Mouse (Mus musculus) olfactory bulb, adult 2 months (tissue): ENCODE results near the gene Adar. TPM values are rescaled to one million over a fixed set of nuclear protein-coding genes. Genes with fewer than 3 reads are reported as not detected.

ENCODE experiments used
- H3K27ac ChIP-seq: fragments of 200-500 bp; 2 replicates; pipeline ENCODE4 v1.5.1; 2012; ENCODE audit warnings: low read depth, low read length; ENCODE audit not compliant: insufficient read depth
- H3K4me1 ChIP-seq: fragments of 200-500 bp; 2 replicates; pipeline ENCODE4 v1.6.1; 2012; ENCODE audit warnings: low read length; ENCODE audit not compliant: control insufficient read depth, insufficient read depth
- H3K4me3 ChIP-seq: fragments of 200-500 bp; 2 replicates; pipeline ENCODE4 v1.5.1; 2012; ENCODE audit warnings: mild to moderate bottlenecking, low read depth, low read length, moderate library complexity; ENCODE audit not compliant: insufficient read depth
- CTCF ChIP-seq: fragments of 200-500 bp; IDR thresholded peaks from 2 replicates; pipeline ENCODE4 v1.5.1; 2012; ENCODE audit warnings: low read depth, mild to moderate bottlenecking, low read length, moderate library complexity; ENCODE audit not compliant: insufficient read depth
- POLR2A ChIP-seq: fragments of 200-500 bp; IDR thresholded peaks from 2 replicates; pipeline ENCODE4 v1.6.1; 2012; ENCODE audit warnings: mild to moderate bottlenecking, low read depth, low read length, moderate library complexity; ENCODE audit not compliant: insufficient read depth
- WGBS: fragments of 180-500 bp; shearing (Covaris S2); methylation state at CpG from one replicate; pipeline ENCODE4 v1.1.7; 2018; 5-methylcytosine and 5-hydroxymethylcytosine counted together
- polyA plus RNA-seq: library from polyadenylated mRNA; stranded (reverse); fragments of >200 nt; gene quantifications from 2 replicates; pipeline ENCODE4 v1.2.4, GENCODE M21; 2012; ENCODE audit warnings: low replicate concordance; ENCODE audit not compliant: missing spikeins, insufficient read depth, insufficient read length

Gene Adar
- polyA plus RNA-seq, 1 experiment = 246 TPM

DNA sequence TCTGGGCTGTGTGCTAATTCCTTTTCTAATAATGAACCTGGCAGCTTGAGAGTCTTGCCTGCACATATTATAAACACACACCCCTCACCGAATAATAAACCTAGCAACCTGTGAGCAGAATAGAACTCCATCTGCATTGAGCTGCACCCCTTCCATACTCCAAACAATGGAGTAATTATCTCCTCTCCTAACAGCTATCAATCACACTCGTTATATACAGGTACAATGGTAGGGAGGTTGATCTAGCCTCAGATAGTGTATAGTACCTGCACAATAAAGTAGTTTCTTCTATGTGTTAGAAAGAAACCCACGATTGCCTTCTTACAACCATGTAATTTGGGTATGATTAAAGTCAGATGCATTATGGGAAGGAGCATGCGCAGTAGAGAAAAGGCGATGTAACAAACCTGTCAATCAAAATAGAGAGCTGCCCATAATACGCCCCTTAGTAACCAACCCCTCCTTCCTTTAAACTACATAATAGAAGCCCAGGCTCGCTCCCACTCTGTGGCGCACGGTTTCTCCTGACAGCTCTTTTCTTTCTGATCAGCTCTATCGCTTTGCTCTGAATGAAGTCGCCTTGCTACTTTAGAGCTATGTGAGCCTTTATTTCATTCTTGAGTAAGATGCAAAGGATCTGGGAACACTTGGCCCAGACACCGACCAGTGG lies 18.5 kb upstream of the Adar start:
- no peak for TF ChIP-seq CTCF
- TF ChIP-seq POLR2A = no peak
- Histone ChIP-seq H3K4me3 (no peak overlapping the region), H3K27ac (no peak overlapping the region), H3K4me1 (no peaks in the 10 kb centered on the region)
- 26% methylated on average over 12 of the region's 12 CpGs for WGBS

DNA sequence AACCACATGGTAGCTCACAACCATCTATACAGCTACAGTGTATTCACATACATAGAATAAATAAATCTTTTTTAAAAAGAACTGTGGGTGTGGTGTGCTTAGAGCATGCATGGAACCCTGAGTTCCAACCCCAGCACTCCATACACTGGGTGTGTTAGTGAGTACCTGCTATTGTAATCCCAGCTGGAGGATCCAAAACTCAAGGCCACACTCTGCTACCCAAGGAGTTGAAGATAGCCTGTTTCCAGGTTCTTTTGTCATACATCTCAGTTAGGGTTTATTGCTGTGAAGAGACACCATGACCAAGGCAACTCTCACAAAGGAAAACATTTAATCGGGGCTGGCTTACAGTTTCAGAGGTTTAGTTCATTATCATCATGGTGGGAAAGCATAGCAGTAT lies 15.9 kb upstream of the Adar start:
- TF ChIP-seq CTCF (no peak), POLR2A (no peak)
- H3K4me1 ChIP-seq = no peaks in the 10 kb centered on the region
- H3K4me3 ChIP-seq = no peak overlapping the region
- H3K27ac ChIP-seq = no peak overlapping the region
- WGBS = 91% methylated on average over 1 of the region's 1 CpGs

DNA sequence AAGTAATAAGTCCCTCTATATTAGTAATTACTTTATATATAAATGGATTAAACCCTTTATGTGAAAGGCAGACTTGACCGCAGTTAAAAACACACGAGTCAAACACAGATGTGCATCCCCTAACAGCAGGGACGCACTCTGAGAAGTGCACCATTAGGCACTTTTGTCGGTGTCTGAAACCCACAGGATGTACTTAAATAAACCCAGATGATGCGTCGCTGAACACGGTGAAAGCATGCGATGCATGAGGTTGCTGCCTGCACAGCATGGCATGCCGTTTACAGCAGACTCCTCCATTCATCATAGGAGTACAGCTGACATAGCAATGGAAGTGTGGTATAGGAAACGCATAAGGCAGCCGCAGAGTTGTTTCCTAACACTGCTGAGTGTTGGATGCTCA lies 14.4 kb upstream of the Adar start:
- Histone ChIP-seq H3K27ac (no peak overlapping the region), H3K4me3 (no peak overlapping the region), H3K4me1 (no peaks in the 10 kb centered on the region)
- no peak for TF ChIP-seq POLR2A
- no peak for TF ChIP-seq CTCF
- WGBS = 40% methylated on average over 11 of the region's 11 CpGs

DNA sequence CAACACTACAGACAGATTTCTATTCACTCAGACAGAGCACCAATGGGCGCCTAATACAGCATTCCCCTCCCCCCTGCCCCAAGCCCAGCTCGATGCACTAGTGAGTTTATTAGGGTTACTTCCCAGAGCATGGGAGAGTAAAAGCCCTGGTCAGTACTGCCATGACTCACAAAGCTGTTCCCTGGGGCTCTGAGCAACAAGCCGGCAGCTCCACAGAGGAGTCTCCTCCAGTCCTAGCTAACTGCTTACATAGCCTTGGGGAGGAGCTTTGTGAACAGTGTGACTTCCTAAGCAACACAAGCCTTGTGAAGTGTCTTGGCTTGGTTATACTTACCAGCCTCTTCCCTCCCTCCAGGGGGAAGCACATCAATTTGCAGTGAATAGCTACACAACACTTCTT lies 11.2 kb upstream of the Adar start:
- TF ChIP-seq POLR2A (no peak), CTCF (no peak)
- no peak overlapping the region for H3K27ac ChIP-seq
- H3K4me1 ChIP-seq = no peaks in the 10 kb centered on the region
- H3K4me3 ChIP-seq = no peak overlapping the region
- 35% methylated on average over 3 of the region's 3 CpGs for WGBS

DNA sequence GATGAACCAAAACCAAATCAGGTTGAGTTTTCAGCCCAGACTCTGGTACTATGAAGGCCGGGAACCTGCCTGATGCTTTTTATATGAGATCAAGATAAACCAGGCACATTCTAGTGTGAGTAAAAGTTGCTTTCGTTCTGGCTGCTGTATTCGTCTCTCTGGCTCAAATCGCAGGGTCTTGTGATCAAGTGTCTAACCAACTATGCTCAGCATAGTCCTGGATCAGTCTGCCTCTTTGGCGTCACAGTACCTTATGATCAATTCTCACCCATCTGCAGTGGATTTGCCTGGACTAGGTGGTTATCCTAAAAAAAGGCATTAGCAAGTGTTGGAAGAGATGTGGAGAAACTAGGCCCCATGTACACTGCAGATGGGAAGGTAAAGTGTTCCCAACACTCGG lies 10.8 kb upstream of the Adar start:
- Histone ChIP-seq H3K4me1 (no peaks in the 10 kb centered on the region), H3K27ac (no peak overlapping the region), H3K4me3 (no peak overlapping the region)
- TF ChIP-seq CTCF (no peak), POLR2A (no peak)
- WGBS = 78% methylated on average over 6 of the region's 6 CpGs

DNA sequence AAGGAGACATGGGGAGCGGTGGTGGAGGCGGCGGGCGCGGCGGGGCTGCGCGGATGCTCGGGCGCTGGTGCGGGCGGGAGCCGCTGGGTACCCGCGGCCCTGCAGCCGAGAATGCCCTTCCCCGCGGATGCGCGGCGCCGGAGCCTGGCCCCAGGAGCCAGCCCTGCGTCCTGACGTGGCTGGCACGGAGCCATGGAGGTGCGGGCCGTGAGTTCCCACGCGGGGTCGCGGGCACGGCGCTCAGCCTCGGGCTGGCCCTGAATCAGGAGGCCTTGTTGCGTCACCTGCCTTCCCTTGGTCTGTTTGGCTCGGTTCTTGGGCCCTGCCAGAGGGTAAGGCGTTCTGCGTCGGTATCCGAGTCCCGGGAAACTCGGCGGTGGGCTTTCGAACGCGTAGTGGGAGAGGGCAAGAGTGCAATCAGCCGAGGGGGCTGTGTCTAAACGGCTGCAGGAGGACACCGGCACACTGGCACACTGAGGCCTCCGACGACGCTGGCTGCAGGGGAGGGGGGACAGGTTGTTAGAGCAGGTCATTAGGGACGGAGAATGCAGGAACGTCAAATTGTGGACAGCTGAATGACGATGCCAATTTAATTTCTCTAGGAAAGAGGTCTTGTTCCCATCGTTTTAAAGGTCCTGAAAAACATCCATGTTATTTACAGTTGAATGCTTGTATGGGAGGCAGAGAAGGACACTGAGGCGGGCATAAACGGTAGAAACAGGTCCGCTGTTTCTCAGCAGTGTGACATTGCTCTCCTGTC lies 565 bp downstream of the Adar start:
- WGBS = 2% methylated on average over 55 of the region's 59 CpGs
- Histone ChIP-seq H3K4me1 (peaks cover 12% of the 10 kb centered on the region), H3K4me3 (peak overlapping the region; percentile 86), H3K27ac (peak overlapping the region; percentile 92)
- TF ChIP-seq POLR2A (peak; percentile 45; the same call in 1 of the 2 replicates), CTCF (no peak)

DNA sequence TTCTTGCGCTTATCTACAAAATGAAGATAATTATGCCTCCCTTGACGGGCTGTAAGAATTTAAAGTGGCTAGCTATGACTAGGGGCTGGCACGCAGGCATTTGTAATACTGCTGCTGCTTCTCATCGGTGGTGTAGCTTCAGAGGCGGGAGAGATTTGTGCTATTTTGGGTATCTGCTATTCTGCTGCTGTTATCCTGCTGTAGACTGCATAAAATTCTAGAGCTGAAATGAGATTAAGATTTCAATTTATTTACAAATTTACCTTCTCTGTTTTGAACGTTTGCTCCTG lies 1.1 kb downstream of the Adar start:
- WGBS = 12% methylated on average over 6 of the region's 6 CpGs

DNA sequence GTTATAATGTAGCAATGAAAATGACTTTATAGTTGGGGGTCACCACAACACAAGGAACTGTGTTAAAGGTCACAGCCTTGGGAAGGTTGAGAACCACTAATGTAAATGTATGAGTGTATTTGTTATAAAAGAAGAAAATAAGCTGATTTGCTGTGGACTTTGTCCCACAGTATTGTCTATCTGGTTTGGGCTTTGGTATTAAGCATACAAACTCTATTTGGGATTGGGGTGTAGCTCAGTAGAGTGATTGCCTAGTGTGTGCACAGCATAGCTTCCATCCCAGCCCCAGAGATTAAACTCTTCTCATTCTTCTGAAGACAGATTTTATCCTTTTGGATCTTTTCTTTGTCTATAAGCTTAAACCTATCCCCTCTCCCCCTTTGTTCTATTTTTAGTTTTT lies 7.2 kb downstream of the Adar start:
- peaks cover 11% of the 10 kb centered on the region for H3K4me1 ChIP-seq
- TF ChIP-seq CTCF (no peak), POLR2A (no peak)
- no peak overlapping the region for H3K27ac ChIP-seq
- H3K4me3 ChIP-seq = no peak overlapping the region

More for the DNA sequence above, 1.1 kb downstream of the Adar start:
- Histone ChIP-seq H3K4me1 (peaks cover 12% of the 10 kb centered on the region), H3K27ac (peak overlapping the region; percentile 92), H3K4me3 (peak overlapping the region; percentile 86)
- TF ChIP-seq POLR2A = no peak
- no peak for TF ChIP-seq CTCF

DNA sequence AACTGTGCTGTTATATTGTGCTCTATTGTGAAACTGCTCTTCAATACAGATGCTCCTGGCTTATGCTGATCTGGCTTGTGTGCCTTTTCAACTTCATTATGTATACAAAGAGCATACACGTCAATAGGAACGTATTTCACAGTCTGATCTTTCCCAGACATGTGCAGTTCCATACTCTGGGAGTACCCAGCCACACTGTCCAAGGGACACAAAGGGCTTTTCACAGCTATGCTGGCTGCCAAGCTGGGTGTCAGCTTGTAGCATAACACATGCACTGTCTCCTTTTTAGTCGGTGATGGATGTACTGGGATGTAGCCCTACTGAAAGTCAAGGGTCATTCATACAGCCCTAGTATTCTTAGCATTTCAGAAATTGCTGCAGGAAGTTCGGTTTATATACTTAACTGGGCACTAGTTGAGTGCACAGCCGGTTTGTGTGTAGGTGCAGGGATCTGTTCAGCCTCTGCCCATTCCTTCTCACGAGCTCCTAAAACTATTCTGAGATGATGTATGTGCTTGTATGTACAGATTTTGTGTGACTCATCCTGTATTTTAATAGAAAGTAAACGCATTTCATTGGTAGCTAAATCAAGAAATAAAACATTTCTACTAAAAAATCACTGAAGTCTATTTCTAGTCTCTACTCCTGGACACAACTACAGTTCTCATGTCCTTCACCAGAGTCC lies 8.7 kb downstream of the Adar start:
- TF ChIP-seq POLR2A (no peak), CTCF (no peak)
- 29% methylated on average over 7 of the region's 7 CpGs for WGBS

More for the DNA sequence above, 8.7 kb downstream of the Adar start:
- Histone ChIP-seq H3K4me1 (peaks cover 5% of the 10 kb centered on the region), H3K27ac (no peak overlapping the region), H3K4me3 (no peak overlapping the region)
